Mouse (Mus musculus): ENCODE data around the gene Supt5. TPM values are rescaled to one million over a fixed set of nuclear protein-coding genes. Genes with fewer than 3 reads are reported as not detected.

The Supt5 gene
- polyA plus RNA-seq, 2 experiments from 2014 or later = 121 to 229 TPM

GRCm38 (mm10) chr7:28350155-28350883, 11.8 kb upstream of the Supt5 start, which contains the start of gene Rps16:
Rps16 (plus strand) TSS chr7:28350652.
- ATAC-seq = peak; percentile 90

- no peak for ATAC-seq
These were observed 10.1 kb upstream of the Supt5 start for GRCm38 (mm10) chr7:28348601-28349000.

- ATAC-seq = no peak
These were observed 9.2 kb upstream of the Supt5 start for GRCm38 (mm10) chr7:28347746-28348145.

- peak; percentile 71 for ATAC-seq
These were observed 6.1 kb upstream of the Supt5 start for GRCm38 (mm10) chr7:28344637-28345036.

- no peak for ATAC-seq
These were observed 2.8 kb upstream of the Supt5 start for GRCm38 (mm10) chr7:28341381-28341780.

- peak; percentile 27 for ATAC-seq
These were observed 819 bp upstream of the Supt5 start for GRCm38 (mm10) chr7:28339213-28339917.

- ATAC-seq = no peak
These were observed 3.1 kb downstream of the Supt5 start for GRCm38 (mm10) chr7:28335471-28335870.

- no peak for ATAC-seq
These were observed 4.0 kb downstream of the Supt5 start for GRCm38 (mm10) chr7:28334534-28334933.

GRCm38 (mm10) chr7:28328260-28328659, 10.3 kb downstream of the Supt5 start:
- no peak for ATAC-seq

- ATAC-seq = no peak
These were observed 12.1 kb downstream of the Supt5 start for GRCm38 (mm10) chr7:28326457-28326856.

- no peak for ATAC-seq
These were observed 13.3 kb downstream of the Supt5 start for GRCm38 (mm10) chr7:28325293-28325692.

- no peak for ATAC-seq
These were observed 16.4 kb downstream of the Supt5 start for GRCm38 (mm10) chr7:28321974-28322720.

- no peak for ATAC-seq
These were observed 19.8 kb downstream of the Supt5 start for GRCm38 (mm10) chr7:28318714-28319113.

- no peak for ATAC-seq
These were observed 20.5 kb downstream of the Supt5 start for GRCm38 (mm10) chr7:28318036-28318435.

GRCm38 (mm10) chr7:28311926-28312543, 26.5 kb downstream of the Supt5 start, which contains the start of gene Timm50:
Timm50 (minus strand) TSS chr7:28312072.
- ATAC-seq = peak; percentile 99

GRCm38 (mm10) chr7:28311151-28311925, 27.2 kb downstream of the Supt5 start:
- peak; percentile 26 for ATAC-seq

GRCm38 (mm10) chr7:28309737-28310136, 28.8 kb downstream of the Supt5 start:
- ATAC-seq = no peak

GRCm38 (mm10) chr7:28306216-28306615, 32.3 kb downstream of the Supt5 start:
- no peak for ATAC-seq

GRCm38 (mm10) chr7:28305641-28306040, 32.9 kb downstream of the Supt5 start:
- no peak for ATAC-seq

GRCm38 (mm10) chr7:28301616-28302433, 36.7 kb downstream of the Supt5 start, which contains the start of gene Dll3:
Dll3 (minus strand) TSS chr7:28302238.
- no peak for ATAC-seq
